ENCODE assay signal across 17 mouse cellular contexts in the genomic region with DNA sequence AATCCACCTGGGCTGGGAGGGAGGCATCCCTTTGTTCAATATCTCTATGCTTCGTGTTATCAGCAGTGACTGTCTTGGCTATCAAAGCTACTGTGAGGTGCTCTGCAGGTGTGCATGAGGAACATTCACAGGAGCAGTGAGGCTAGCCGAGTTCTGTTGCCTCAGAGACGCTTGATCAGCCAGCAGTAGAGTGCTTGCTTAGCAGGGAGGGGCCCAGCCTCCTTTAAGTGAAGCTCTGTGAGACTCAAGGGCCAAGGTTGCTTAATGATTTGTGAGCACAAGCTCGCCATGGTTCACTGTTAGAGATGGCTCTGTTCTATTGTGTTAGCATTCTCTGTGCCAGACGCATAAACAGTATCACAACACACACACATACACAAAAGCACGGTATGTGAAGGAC. TPM values are rescaled to one million over a fixed set of nuclear protein-coding genes. Genes with fewer than 3 reads are reported as not detected.
DNase-seq lines count a peak whose midpoint lies in the region; ATAC-seq and TF ChIP-seq lines count a peak whose summit lies in the region.
"Had no signal": no experiment of that assay in that cellular context is flagged by ENCODE, and none has a peak within 500 bp of the region (broad histone marks: within the 10 kb centered on the region; RNA-seq: fewer than 3 reads in every experiment).

No protein-coding gene starts in this region.

- DNase-seq in heart, adult 18-20 months = no peak
- DNase-seq in kidney, postnatal 10 days = peak; percentile 62
- DNase-seq in yolk sac, embryonic 10.5 days (ENCODE audit: low spot score) = peak; percentile 49
- no peak for DNase-seq in urinary bladder, postnatal 10 days (ENCODE audit: low spot score)
- no peak for DNase-seq in cerebellum, adult 2 months
- no peak for DNase-seq in left cerebral cortex, postnatal 25 days (ENCODE audit: low spot score in 2 of 2)
- DNase-seq: cerebellum, adult 9-10 months; gastrocnemius, postnatal 25 days; heart, postnatal 4 days; liver had no signal

- H3K27ac ChIP-seq in heart, embryonic 13.5 days (replicated peaks) = no peak overlapping the region
- peak overlapping the region; percentile 51 for H3K27ac ChIP-seq in lung, embryonic 16.5 days (ENCODE audit: low read length)
- H3K27ac ChIP-seq in cerebellum, adult 2 months (ENCODE audit: insufficient read depth, low read length) = no peak overlapping the region
- H3K27ac ChIP-seq: hindbrain, postnatal 0 days; macrophage; midbrain, embryonic 13.5 days had no signal

- no peak overlapping the region for H3K4me3 ChIP-seq in heart, embryonic 13.5 days
- no peak overlapping the region for H3K4me3 ChIP-seq in lung, embryonic 16.5 days (ENCODE audit: low read length)
- no peak overlapping the region for H3K4me3 ChIP-seq in cerebellum, adult 2 months (replicated peaks; ENCODE audit: insufficient read depth, low read depth, low read length)
- H3K4me3 ChIP-seq: erythroblast, embryonic 14.5 days; midbrain, embryonic 13.5 days had no signal

- TF ChIP-seq POLR2A in cerebellum, adult 2 months (IDR thresholded peaks at IDR 0.05; ENCODE audit: borderline replicate concordance, insufficient read depth, low read length) = no peak

- no peak for TF ChIP-seq CTCF in cerebellum, adult 2 months (IDR thresholded peaks at IDR 0.05; ENCODE audit: borderline replicate concordance, insufficient read depth, low read depth, low read length)

- 69% methylated on average over 6 of the region's 6 CpGs for WGBS in heart, embryonic 13.5 days
- 36% methylated on average over 6 of the region's 6 CpGs for WGBS in lung, embryonic 16.5 days
- WGBS in cerebellum, adult 2 months = 73% methylated on average over 6 of the region's 6 CpGs

- intact Hi-C loops in left cerebral cortex, postnatal 25 days (cut with DNase I) = loop anchor here (5.0 kb wide), 1 partner anchor 213 kb away; a partner anchor contains a TSS

- no peak overlapping the region for H3K4me2 ChIP-seq in heart, embryonic 13.5 days
- H3K4me2 ChIP-seq in lung, embryonic 16.5 days (ENCODE audit: low read depth, low read length) = no peak overlapping the region
- H3K4me2 ChIP-seq: heart, embryonic 11.5 days; midbrain, embryonic 13.5 days had no signal

- ATAC-seq in heart, embryonic 13.5 days (ENCODE audit: extremely low read depth, insufficient number of reproducible peaks, low FRiP score, low TSS enrichment) = no peak
- ATAC-seq in lung, embryonic 16.5 days (ENCODE audit: low read depth) = peak; percentile 88
- ATAC-seq: hindbrain, postnatal 0 days; midbrain, embryonic 13.5 days had no signal

- peak overlapping the region; percentile 33; the same call in 1 of the 2 replicates for H3K9ac ChIP-seq in heart, embryonic 13.5 days
- no peak overlapping the region for H3K9ac ChIP-seq in lung, embryonic 16.5 days (ENCODE audit: low read length)
- H3K9ac ChIP-seq: midbrain, embryonic 13.5 days had no signal

- no peaks in the 10 kb centered on the region for H3K27me3 ChIP-seq in heart, embryonic 13.5 days (replicated peaks)
- no peaks in the 10 kb centered on the region for H3K27me3 ChIP-seq in lung, embryonic 16.5 days (ENCODE audit: control insufficient read depth, insufficient read depth, low read depth, low read length)
- no peaks in the 10 kb centered on the region for H3K27me3 ChIP-seq in cerebellum, adult 2 months (ENCODE audit: control insufficient read depth, insufficient read depth, low read length)
- H3K27me3 ChIP-seq: midbrain, embryonic 13.5 days had no signal

- no peaks in the 10 kb centered on the region for H3K9me3 ChIP-seq in heart, embryonic 13.5 days
- H3K9me3 ChIP-seq in lung, embryonic 16.5 days (ENCODE audit: control insufficient read depth, low read length) = no peaks in the 10 kb centered on the region
- H3K9me3 ChIP-seq: midbrain, embryonic 13.5 days had no signal

- peaks cover 41% of the 10 kb centered on the region for H3K4me1 ChIP-seq in heart, embryonic 13.5 days
- H3K4me1 ChIP-seq in lung, embryonic 16.5 days (replicated peaks; ENCODE audit: control insufficient read depth, insufficient read depth, low read length) = peaks cover 9% of the 10 kb centered on the region
- no peaks in the 10 kb centered on the region for H3K4me1 ChIP-seq in cerebellum, adult 2 months (ENCODE audit: control insufficient read depth, insufficient read depth, low read length)

- peaks cover 32% of the 10 kb centered on the region for H3K36me3 ChIP-seq in heart, embryonic 13.5 days
- no peaks in the 10 kb centered on the region for H3K36me3 ChIP-seq in lung, embryonic 16.5 days (ENCODE audit: control insufficient read depth, insufficient read depth, low read length)

RNA-seq across cellular contexts. Expression of a gene that starts 8.2 kb away (rescaled TPM):
- polyA plus RNA-seq in heart, embryonic 13.5 days (2015; fragmentation: Nextera tagmentation; extraction: Ambion mirVana) = 25.6 and 28.2 TPM in 2 replicates
- 10 to 100 TPM; 15.2 to 15.4 TPM for total RNA-seq in heart, adult 18-20 months (2021)
- 21.9 and 23.2 TPM in 2 replicates for polyA plus RNA-seq in lung, embryonic 16.5 days (2015; fragmentation: Nextera tagmentation; extraction: Ambion mirVana)
- 25.3 and 27.5 TPM in 2 replicates for polyA plus RNA-seq in cerebellum, adult 2 months (2012; rRNA removed)
- total RNA-seq in left cerebral cortex, postnatal 25 days (2021) = 10 to 100 TPM; 21.5 to 23.7 TPM

RNA-seq across cellular contexts. Expression of a gene that starts 15.2 kb away (rescaled TPM):
- 26.4 and 28.5 TPM in 2 replicates for polyA plus RNA-seq in heart, embryonic 13.5 days (2015; fragmentation: Nextera tagmentation; extraction: Ambion mirVana)
- 10 to 100 TPM; 13.9 to 17.4 TPM for total RNA-seq in heart, adult 18-20 months (2021)
- 21.8 and 23.3 TPM in 2 replicates for polyA plus RNA-seq in lung, embryonic 16.5 days (2015; fragmentation: Nextera tagmentation; extraction: Ambion mirVana)
- polyA plus RNA-seq in cerebellum, adult 2 months (2012; rRNA removed) = 41.3 and 43.2 TPM in 2 replicates
- total RNA-seq in left cerebral cortex, postnatal 25 days (2021) = 10 to 100 TPM; 62.2 to 64.8 TPM

RNA-seq across cellular contexts. Expression of a gene that starts 15.2 kb away (rescaled TPM):
- 0.43 and 0.76 TPM in 2 replicates for polyA plus RNA-seq in heart, embryonic 13.5 days (2015; fragmentation: Nextera tagmentation; extraction: Ambion mirVana)
- total RNA-seq in heart, adult 18-20 months (2021) = under 1 TPM in 1 of 2 experiments, not detected in 1; 0.12 TPM
- polyA plus RNA-seq in lung, embryonic 16.5 days (2015; fragmentation: Nextera tagmentation; extraction: Ambion mirVana) = 0.41 and 0.65 TPM in 2 replicates
- polyA plus RNA-seq in cerebellum, adult 2 months (2012; rRNA removed) = 3.5 and 4.8 TPM in 2 replicates
- 1 to 10 TPM; 5.4 TPM for total RNA-seq in left cerebral cortex, postnatal 25 days (2021)

RNA-seq across cellular contexts. Expression of a gene that starts 20.9 kb away (rescaled TPM):
- polyA plus RNA-seq in heart, embryonic 13.5 days (2015; fragmentation: Nextera tagmentation; extraction: Ambion mirVana) = 14.4 and 14.9 TPM in 2 replicates
- total RNA-seq in heart, adult 18-20 months (2021) = 1 to 10 TPM; 1.0 to 1.4 TPM
- polyA plus RNA-seq in lung, embryonic 16.5 days (2015; fragmentation: Nextera tagmentation; extraction: Ambion mirVana) = 24.0 and 28.3 TPM in 2 replicates
- polyA plus RNA-seq in cerebellum, adult 2 months (2012; rRNA removed) = 154 and 186 TPM in 2 replicates
- total RNA-seq in left cerebral cortex, postnatal 25 days (2021) = 100 to 1,000 TPM in 1 of 2 experiments, 10 to 100 TPM in 1; 90.4 to 111 TPM
- polyA plus RNA-seq: macrophage had no signal

RNA-seq across cellular contexts. Expression of a gene that starts 30.9 kb away (rescaled TPM):
- 151 and 166 TPM in 2 replicates for polyA plus RNA-seq in heart, embryonic 13.5 days (2015; fragmentation: Nextera tagmentation; extraction: Ambion mirVana)
- 100 to 1,000 TPM; 165 to 170 TPM for total RNA-seq in heart, adult 18-20 months (2021)
- polyA plus RNA-seq in lung, embryonic 16.5 days (2015; fragmentation: Nextera tagmentation; extraction: Ambion mirVana) = 150 and 161 TPM in 2 replicates
- polyA plus RNA-seq in cerebellum, adult 2 months (2012; rRNA removed) = 578 and 589 TPM in 2 replicates
- total RNA-seq in left cerebral cortex, postnatal 25 days (2021) = 100 to 1,000 TPM; 480 to 498 TPM

Comparison
In these comparisons a context has a peak if more than half of its experiments do, and no peak if none do; other contexts are left out.
1. DNase-seq: peak in kidney, postnatal 10 days (single experiment) and yolk sac, embryonic 10.5 days (single experiment); none in heart, adult 18-20 months (0 of 2), urinary bladder, postnatal 10 days (single experiment), cerebellum, adult 2 months (0 of 2) and left cerebral cortex, postnatal 25 days (0 of 2).